Mouse (Mus musculus): ENCODE results near the gene Hap1. TPM values are rescaled to one million over a fixed set of nuclear protein-coding genes. Genes with fewer than 3 reads are reported as not detected.
A peak's percentile ranks its signal among the peaks of the same experiment; 100 is the strongest.

The Hap1 gene
- polyA plus RNA-seq, 1 experiment: 22.0 TPM

- H3K27ac ChIP-seq (ENCODE audit: insufficient read depth, low read length): no peak overlapping the region
- no peak for DNase-seq (ENCODE audit: low read depth in 1 of 2, low spot score in 2 of 2)
- no peaks in the 10 kb centered on the region for H3K4me1 ChIP-seq (ENCODE audit: control insufficient read depth, insufficient read depth, insufficient read length)
- H3K27me3 ChIP-seq (ENCODE audit: control insufficient read depth, insufficient read depth, low read length): no peaks in the 10 kb centered on the region
- no peak overlapping the region for H3K4me3 ChIP-seq (ENCODE audit: extremely low read depth, insufficient read depth, insufficient read length)
- H3K36me3 ChIP-seq (ENCODE audit: control insufficient read depth, insufficient read depth, low read length): no peaks in the 10 kb centered on the region
- TF ChIP-seq POLR2A (IDR thresholded peaks at IDR 0.05; ENCODE audit: low read depth, low read length): no peak
- no peak for TF ChIP-seq CTCF (IDR thresholded peaks at IDR 0.05; ENCODE audit: extremely low read depth, insufficient read depth, insufficient read length, insufficient replicate concordance)
- 89% methylated on average over 4 of the region's 4 CpGs for WGBS
Observed at GRCm38 (mm10) chr11:100379311-100379710, 23.4 kb upstream of the Hap1 start.

GRCm38 (mm10) chr11:100378446-100378845 lies 22.5 kb upstream of the Hap1 start:
- no peaks in the 10 kb centered on the region for H3K36me3 ChIP-seq (ENCODE audit: control insufficient read depth, insufficient read depth, low read length)
- TF ChIP-seq CTCF (IDR thresholded peaks at IDR 0.05; ENCODE audit: extremely low read depth, insufficient read depth, insufficient read length, insufficient replicate concordance): no peak
- TF ChIP-seq POLR2A (IDR thresholded peaks at IDR 0.05; ENCODE audit: low read depth, low read length): no peak
- WGBS: 88% methylated on average over 5 of the region's 5 CpGs
- H3K27me3 ChIP-seq (ENCODE audit: control insufficient read depth, insufficient read depth, low read length): no peaks in the 10 kb centered on the region
- peak overlapping the region; percentile 36; the same call in 1 of the 2 replicates for H3K27ac ChIP-seq (ENCODE audit: insufficient read depth, low read length)
- H3K4me1 ChIP-seq (ENCODE audit: control insufficient read depth, insufficient read depth, insufficient read length): no peaks in the 10 kb centered on the region
- no peak for DNase-seq (ENCODE audit: low read depth in 1 of 2, low spot score in 2 of 2)
- no peak overlapping the region for H3K4me3 ChIP-seq (ENCODE audit: extremely low read depth, insufficient read depth, insufficient read length)

- no peaks in the 10 kb centered on the region for H3K27me3 ChIP-seq (ENCODE audit: control insufficient read depth, insufficient read depth, low read length)
- 92% methylated on average over 14 of the region's 14 CpGs for WGBS
- no peak for DNase-seq (ENCODE audit: low read depth in 1 of 2, low spot score in 2 of 2)
- H3K36me3 ChIP-seq (ENCODE audit: control insufficient read depth, insufficient read depth, low read length): no peaks in the 10 kb centered on the region
- no peak overlapping the region for H3K4me3 ChIP-seq (ENCODE audit: extremely low read depth, insufficient read depth, insufficient read length)
- no peak for TF ChIP-seq POLR2A (IDR thresholded peaks at IDR 0.05; ENCODE audit: low read depth, low read length)
- H3K4me1 ChIP-seq (ENCODE audit: control insufficient read depth, insufficient read depth, insufficient read length): no peaks in the 10 kb centered on the region
- H3K27ac ChIP-seq (ENCODE audit: insufficient read depth, low read length): no peak overlapping the region; the same call in 1 of the 2 replicates
Observed at GRCm38 (mm10) chr11:100377989-100378388, 22.1 kb upstream of the Hap1 start.

DNA sequence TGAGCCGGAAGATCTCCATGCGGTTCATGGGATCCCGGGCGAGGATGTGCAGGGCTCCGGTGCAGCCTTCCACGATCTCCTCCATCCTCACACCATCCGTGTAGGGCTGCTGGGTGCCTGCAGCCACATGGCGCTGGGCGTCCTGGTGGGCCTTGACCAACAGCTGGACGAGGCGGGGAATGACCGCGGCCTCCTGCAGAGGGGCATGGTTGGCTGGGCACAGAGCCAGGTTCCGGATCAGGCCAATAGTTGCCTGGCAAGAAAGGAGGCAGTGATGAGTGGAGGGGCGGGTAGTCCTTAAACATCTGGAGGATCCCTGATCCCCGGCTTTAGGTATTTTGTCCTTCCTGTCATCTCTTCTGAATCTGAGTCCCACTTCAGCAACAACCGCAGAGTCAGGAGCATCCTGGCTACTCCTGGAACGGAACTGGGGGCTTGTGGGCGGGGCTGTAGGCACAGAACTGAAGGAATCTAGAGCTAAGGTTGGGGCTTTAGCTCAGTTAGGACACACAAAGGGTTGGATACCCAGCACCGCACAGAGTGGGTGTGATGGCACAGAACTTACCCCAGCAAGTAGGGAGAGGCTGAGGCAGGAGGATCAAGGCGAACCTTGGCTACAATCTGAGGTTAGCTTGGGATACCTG lies 20.9 kb upstream of the Hap1 start:
- TF ChIP-seq CTCF (IDR thresholded peaks at IDR 0.05; ENCODE audit: extremely low read depth, insufficient read depth, insufficient read length, insufficient replicate concordance): no peak
- no peak for TF ChIP-seq POLR2A (IDR thresholded peaks at IDR 0.05; ENCODE audit: low read depth, low read length)
- H3K27ac ChIP-seq (ENCODE audit: insufficient read depth, low read length): no peak overlapping the region
- H3K4me3 ChIP-seq (ENCODE audit: extremely low read depth, insufficient read depth, insufficient read length): no peak overlapping the region
- H3K36me3 ChIP-seq (ENCODE audit: control insufficient read depth, insufficient read depth, low read length): no peaks in the 10 kb centered on the region
- H3K4me1 ChIP-seq (ENCODE audit: control insufficient read depth, insufficient read depth, insufficient read length): no peaks in the 10 kb centered on the region
- no peak for DNase-seq (ENCODE audit: low read depth in 1 of 2, low spot score in 2 of 2)
- 89% methylated on average over 21 of the region's 21 CpGs for WGBS
- no peaks in the 10 kb centered on the region for H3K27me3 ChIP-seq (ENCODE audit: control insufficient read depth, insufficient read depth, low read length)

DNA sequence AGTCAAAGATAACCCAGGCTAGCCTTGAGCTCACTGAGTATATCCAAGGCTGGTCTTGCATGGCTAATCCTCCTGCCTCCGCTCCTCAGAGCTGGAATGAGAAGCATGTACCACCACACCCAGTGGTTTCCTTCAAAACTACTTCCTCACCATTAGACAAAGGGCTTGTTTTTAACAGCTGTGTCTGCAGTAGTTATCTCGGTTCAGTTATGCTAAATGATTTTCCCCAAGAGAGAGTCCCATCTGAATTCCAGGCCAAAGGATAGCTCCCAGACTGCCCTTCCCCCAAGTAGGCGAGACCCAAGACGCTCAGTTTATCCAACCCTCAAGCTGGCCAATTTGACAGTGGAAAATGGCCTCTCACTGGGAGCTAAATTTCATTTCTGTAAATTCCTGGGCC lies 20.1 kb upstream of the Hap1 start:
- 78% methylated on average over 4 of the region's 4 CpGs for WGBS
- TF ChIP-seq POLR2A (IDR thresholded peaks at IDR 0.05; ENCODE audit: low read depth, low read length) (no peak), CTCF (IDR thresholded peaks at IDR 0.05; ENCODE audit: extremely low read depth, insufficient read depth, insufficient read length, insufficient replicate concordance) (no peak)
- Histone ChIP-seq H3K4me3 (ENCODE audit: extremely low read depth, insufficient read depth, insufficient read length) (no peak overlapping the region), H3K27ac (ENCODE audit: insufficient read depth, low read length) (no peak overlapping the region), H3K27me3 (ENCODE audit: control insufficient read depth, insufficient read depth, low read length) (no peaks in the 10 kb centered on the region), H3K36me3 (ENCODE audit: control insufficient read depth, insufficient read depth, low read length) (no peaks in the 10 kb centered on the region), H3K4me1 (ENCODE audit: control insufficient read depth, insufficient read depth, insufficient read length) (no peaks in the 10 kb centered on the region)
- DNase-seq (ENCODE audit: low read depth in 1 of 2, low spot score in 2 of 2): no peak

- WGBS: 94% methylated on average over 9 of the region's 9 CpGs
- Histone ChIP-seq H3K4me3 (ENCODE audit: extremely low read depth, insufficient read depth, insufficient read length) (no peak overlapping the region), H3K27me3 (ENCODE audit: control insufficient read depth, insufficient read depth, low read length) (no peaks in the 10 kb centered on the region), H3K27ac (ENCODE audit: insufficient read depth, low read length) (no peak overlapping the region), H3K4me1 (ENCODE audit: control insufficient read depth, insufficient read depth, insufficient read length) (no peaks in the 10 kb centered on the region), H3K36me3 (ENCODE audit: control insufficient read depth, insufficient read depth, low read length) (no peaks in the 10 kb centered on the region)
- TF ChIP-seq POLR2A (IDR thresholded peaks at IDR 0.05; ENCODE audit: low read depth, low read length) (no peak), CTCF (IDR thresholded peaks at IDR 0.05; ENCODE audit: extremely low read depth, insufficient read depth, insufficient read length, insufficient replicate concordance) (no peak)
- no peak for DNase-seq (ENCODE audit: low read depth in 1 of 2, low spot score in 2 of 2)
Observed at GRCm38 (mm10) chr11:100375127-100375526, 19.2 kb upstream of the Hap1 start.

DNA sequence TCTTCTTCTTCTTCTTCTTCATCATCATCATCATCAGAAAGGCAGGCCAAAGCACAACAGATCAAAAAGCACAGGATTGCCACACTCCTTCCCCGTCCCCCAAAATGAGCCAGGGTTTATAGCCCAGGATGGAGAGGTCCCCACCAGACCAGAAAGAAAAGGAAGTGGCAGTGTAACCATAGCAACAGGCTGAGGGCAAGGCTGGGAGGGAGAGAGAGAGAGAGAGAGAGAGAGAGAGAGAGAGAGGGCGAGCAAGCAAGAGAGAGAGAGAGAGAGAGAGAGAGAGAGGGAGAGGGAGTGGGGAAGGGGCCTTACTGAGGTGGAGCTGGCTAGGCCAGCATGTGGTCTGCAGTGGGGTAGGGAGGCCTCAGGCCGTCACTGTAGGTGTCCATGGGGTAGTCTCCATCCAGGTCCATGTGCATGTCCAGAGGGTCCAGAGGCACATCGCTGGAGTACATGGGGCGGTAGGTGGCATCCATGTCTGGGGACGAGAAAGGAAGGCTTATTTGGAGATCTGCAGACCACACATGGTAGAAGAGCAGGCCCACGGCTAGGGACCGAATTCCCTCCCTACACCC lies 16.1 kb upstream of the Hap1 start:
- 81% methylated on average over 7 of the region's 8 CpGs for WGBS
- Histone ChIP-seq H3K4me3 (ENCODE audit: extremely low read depth, insufficient read depth, insufficient read length) (no peak overlapping the region), H3K27ac (ENCODE audit: insufficient read depth, low read length) (no peak overlapping the region), H3K27me3 (ENCODE audit: control insufficient read depth, insufficient read depth, low read length) (no peaks in the 10 kb centered on the region), H3K4me1 (ENCODE audit: control insufficient read depth, insufficient read depth, insufficient read length) (no peaks in the 10 kb centered on the region), H3K36me3 (ENCODE audit: control insufficient read depth, insufficient read depth, low read length) (no peaks in the 10 kb centered on the region)
- TF ChIP-seq CTCF (IDR thresholded peaks at IDR 0.05; ENCODE audit: extremely low read depth, insufficient read depth, insufficient read length, insufficient replicate concordance): no peak
- no peak for TF ChIP-seq POLR2A (IDR thresholded peaks at IDR 0.05; ENCODE audit: low read depth, low read length)
- DNase-seq (ENCODE audit: low read depth in 1 of 2, low spot score in 2 of 2): no peak

Data from spleen, adult 2 months (tissue).